Mouse (Mus musculus) frontal cortex, postnatal 36 days (tissue): ENCODE data around the gene Ncs1.

ENCODE experiments used
- DNase-seq, 2 experiments: peaks; one replicate each; pipeline ENCODE4 v3.0.0; 2022; ENCODE audit warnings: low spot score in 2 of 2

Ncs1 gene

GRCm38 (mm10) chr2:31337706-31338330 is 92.2 kb downstream of the Ncs1 start:
- no peak for DNase-seq

DNA sequence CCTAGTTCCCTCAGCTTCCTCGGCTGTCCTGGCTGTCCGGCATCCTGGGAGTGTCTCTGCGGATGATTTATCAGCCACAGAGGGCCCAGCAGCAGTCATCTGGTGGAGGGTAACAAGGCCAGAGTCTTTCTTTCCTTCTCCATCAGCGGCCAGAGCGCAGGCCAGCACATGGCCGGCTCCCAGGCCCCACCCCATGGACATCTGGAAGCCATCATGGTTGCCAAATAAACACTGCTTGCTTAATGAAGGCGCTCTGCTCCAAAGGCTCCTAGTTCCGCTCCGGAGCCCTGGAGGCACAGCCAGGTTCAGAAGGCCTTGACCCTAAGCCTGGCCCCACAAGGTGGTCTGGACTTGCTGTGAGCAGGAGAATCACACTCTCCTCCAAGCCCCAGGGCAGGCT is 94.2 kb downstream of the Ncs1 start:
- DNase-seq = no peak

- DNase-seq = no peak
Measured at GRCm38 (mm10) chr2:31341726-31342535, 96.3 kb downstream of the Ncs1 start.
